Mouse (Mus musculus): ENCODE data around the gene Cbx3.
A peak's percentile ranks its signal among the peaks of the same experiment; 100 is the strongest.

Cbx3 gene

GRCm38 (mm10) chr6:51523807-51524320 is 53.7 kb downstream of the Cbx3 start, which contains the start of gene Snx10:
Gene Snx10, plus strand, starts transcription at chr6:51523901.
- peak; percentile 92 for ATAC-seq (ENCODE audit: low TSS enrichment)

- ATAC-seq (ENCODE audit: low TSS enrichment) = peak; percentile 51
Observed at GRCm38 (mm10) chr6:51524321-51524931, 54.3 kb downstream of the Cbx3 start.

GRCm38 (mm10) chr6:51525001-51525400 is 54.8 kb downstream of the Cbx3 start:
- no peak for ATAC-seq (ENCODE audit: low TSS enrichment)

GRCm38 (mm10) chr6:51529457-51529856 is 59.3 kb downstream of the Cbx3 start:
- ATAC-seq (ENCODE audit: low TSS enrichment) = no peak
